Comparison of ENCODE assay signal across 8 mouse cellular contexts in the genomic region with DNA sequence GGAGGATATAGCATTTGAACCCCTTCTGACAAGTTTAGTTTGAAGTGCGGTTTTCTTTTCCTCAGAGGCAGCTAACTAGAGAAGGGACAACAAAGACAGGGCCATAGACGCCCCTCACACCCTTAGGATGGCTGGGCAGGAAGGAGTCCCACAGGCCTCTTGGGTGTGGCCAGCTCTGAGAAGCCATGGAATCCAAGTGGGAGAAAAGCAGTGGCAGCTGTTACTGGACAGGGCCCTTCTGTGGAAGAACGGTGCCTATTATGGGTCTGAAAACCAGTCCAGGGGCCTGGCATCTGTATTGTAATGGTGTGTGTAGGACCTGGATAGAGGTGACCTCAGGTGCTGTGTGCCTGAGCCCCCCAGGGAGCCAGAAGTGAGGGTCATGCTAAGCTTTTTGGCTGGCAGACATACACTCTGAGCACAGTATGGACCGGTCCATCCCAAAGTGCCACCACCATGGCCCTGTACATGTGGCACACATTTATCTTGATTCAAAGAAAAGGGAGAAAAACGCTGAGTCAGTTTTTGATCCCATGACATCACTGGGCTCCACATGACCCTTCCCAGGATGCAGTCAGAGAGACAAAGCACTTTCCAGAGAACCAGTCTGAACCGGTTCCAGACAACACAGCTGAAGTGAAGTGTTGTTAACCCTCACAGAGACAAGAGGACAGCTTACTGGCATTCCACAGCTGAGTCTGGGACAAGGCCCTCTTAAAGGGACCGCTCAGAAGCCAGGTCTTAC. TPM values are rescaled to one million over a fixed set of nuclear protein-coding genes. Genes with fewer than 3 reads are reported as not detected.
DNase-seq lines count a peak whose midpoint lies in the region; ATAC-seq lines count a peak whose summit lies in the region.

No protein-coding gene starts in this region.

- peak overlapping the region; percentile 78 for H3K27ac ChIP-seq in embryonic facial prominence, embryonic 14.5 days (replicated peaks; ENCODE audit: low read depth, low read length)
- H3K27ac ChIP-seq in hindbrain, embryonic 11.5 days (ENCODE audit: low read depth, low read length) = no peak overlapping the region
- H3K27ac ChIP-seq in limb, embryonic 15.5 days = peak overlapping the region; percentile 54

- no peak for DNase-seq in frontal cortex, postnatal 36 days (ENCODE audit: low spot score in 2 of 2)
- DNase-seq in embryonic facial prominence, embryonic 14.5 days (ENCODE audit: low spot score) = peak; percentile 89
- DNase-seq in hindbrain, embryonic 11.5 days (ENCODE audit: low spot score) = peak; percentile 54
- peak; percentile 26 for DNase-seq in neural tube, embryonic 10.5 days (ENCODE audit: extremely low spot score, low spot score)
- DNase-seq in spleen, postnatal 4 days (ENCODE audit: low spot score in 2 of 2) = no peak
- DNase-seq in cerebellum, postnatal 25 days = no peak

- H3K27me3 ChIP-seq in embryonic facial prominence, embryonic 14.5 days (replicated peaks; ENCODE audit: control insufficient read depth, insufficient read depth, low read length) = no peaks in the 10 kb centered on the region
- no peaks in the 10 kb centered on the region for H3K27me3 ChIP-seq in hindbrain, embryonic 11.5 days (ENCODE audit: control insufficient read depth, insufficient read depth, low read length)
- H3K27me3 ChIP-seq in limb, embryonic 15.5 days = no peaks in the 10 kb centered on the region

- H3K4me2 ChIP-seq in embryonic facial prominence, embryonic 14.5 days (ENCODE audit: low read depth, low read length) = no peak overlapping the region
- H3K4me2 ChIP-seq in hindbrain, embryonic 11.5 days (replicated peaks; ENCODE audit: low read depth, low read length) = no peak overlapping the region
- H3K4me2 ChIP-seq in limb, embryonic 15.5 days = no peak overlapping the region

- peaks cover 29% of the 10 kb centered on the region for H3K36me3 ChIP-seq in embryonic facial prominence, embryonic 14.5 days (ENCODE audit: control insufficient read depth, insufficient read depth, low read length)
- no peaks in the 10 kb centered on the region for H3K36me3 ChIP-seq in hindbrain, embryonic 11.5 days (ENCODE audit: control insufficient read depth, insufficient read depth, low read length)
- H3K36me3 ChIP-seq in limb, embryonic 15.5 days = peaks cover 30% of the 10 kb centered on the region

- peaks cover 15% of the 10 kb centered on the region; the same call in 1 of the 2 replicates for H3K4me1 ChIP-seq in embryonic facial prominence, embryonic 14.5 days (ENCODE audit: control insufficient read depth, insufficient read depth, low read length)
- H3K4me1 ChIP-seq in hindbrain, embryonic 11.5 days (replicated peaks; ENCODE audit: control insufficient read depth, insufficient read depth, low read length) = 0 out of 2 replicates have a peak, but pooled peaks cover 2% of the 10 kb centered on the region
- H3K4me1 ChIP-seq in limb, embryonic 15.5 days = peaks cover 20% of the 10 kb centered on the region

- no peaks in the 10 kb centered on the region for H3K9me3 ChIP-seq in embryonic facial prominence, embryonic 14.5 days (ENCODE audit: control insufficient read depth, low read length)
- no peaks in the 10 kb centered on the region for H3K9me3 ChIP-seq in hindbrain, embryonic 11.5 days (ENCODE audit: control insufficient read depth, low read length)
- no peaks in the 10 kb centered on the region for H3K9me3 ChIP-seq in limb, embryonic 15.5 days

- H3K9ac ChIP-seq in embryonic facial prominence, embryonic 14.5 days (ENCODE audit: low read depth, low read length) = peak overlapping the region; percentile 37; the same call in 1 of the 2 replicates
- no peak overlapping the region for H3K9ac ChIP-seq in hindbrain, embryonic 11.5 days (ENCODE audit: low read depth, low read length)
- no peak overlapping the region for H3K9ac ChIP-seq in limb, embryonic 15.5 days

- WGBS in embryonic facial prominence, embryonic 14.5 days = 68% methylated on average over 7 of the region's 7 CpGs
- WGBS in hindbrain, embryonic 11.5 days = 72% methylated on average over 7 of the region's 7 CpGs
- WGBS in limb, embryonic 15.5 days = 65% methylated on average over 7 of the region's 7 CpGs

- no peak overlapping the region for H3K4me3 ChIP-seq in embryonic facial prominence, embryonic 14.5 days (ENCODE audit: low read depth, low read length)
- H3K4me3 ChIP-seq in hindbrain, embryonic 11.5 days (ENCODE audit: low read depth, low read length) = no peak overlapping the region
- no peak overlapping the region for H3K4me3 ChIP-seq in limb, embryonic 15.5 days

- ATAC-seq in frontal cortex, adult (ENCODE audit: low TSS enrichment) = peak; percentile 67; the same call in 1 of the 2 replicates
- ATAC-seq in embryonic facial prominence, embryonic 14.5 days (ENCODE audit: low read depth) = peak; percentile 80
- ATAC-seq in hindbrain, embryonic 11.5 days (ENCODE audit: low FRiP score) = peak; percentile 67
- ATAC-seq in limb, embryonic 15.5 days (ENCODE audit: insufficient number of reproducible peaks, low FRiP score, low TSS enrichment, low read depth) = peak; percentile 61

RNA-seq across cellular contexts. Expression of gene Yjefn3, which starts 33.7 kb away (rescaled TPM):
- polyA plus RNA-seq in embryonic facial prominence, embryonic 14.5 days (2014; fragmentation: Nextera tagmentation; extraction: Ambion mirVana) = 3.6 and 3.8 TPM in 2 replicates
- 4.6 and 6.1 TPM in 2 replicates for polyA plus RNA-seq in hindbrain, embryonic 11.5 days (2014; fragmentation: Nextera tagmentation; extraction: Ambion mirVana)
- polyA plus RNA-seq in limb, embryonic 15.5 days (2015; fragmentation: Nextera tagmentation; extraction: Ambion mirVana) = 3.7 and 6.4 TPM in 2 replicates

RNA-seq across cellular contexts. Expression of gene Ndufa13, which starts 33.9 kb away (rescaled TPM):
- 185 and 201 TPM in 2 replicates for polyA plus RNA-seq in embryonic facial prominence, embryonic 14.5 days (2014; fragmentation: Nextera tagmentation; extraction: Ambion mirVana)
- polyA plus RNA-seq in hindbrain, embryonic 11.5 days (2014; fragmentation: Nextera tagmentation; extraction: Ambion mirVana) = 169 and 174 TPM in 2 replicates
- polyA plus RNA-seq in limb, embryonic 15.5 days (2015; fragmentation: Nextera tagmentation; extraction: Ambion mirVana) = 168 and 176 TPM in 2 replicates

RNA-seq across cellular contexts. Expression of gene Tssk6, which starts 34.2 kb away (rescaled TPM):
- 2.5 and 3.1 TPM in 2 replicates for polyA plus RNA-seq in embryonic facial prominence, embryonic 14.5 days (2014; fragmentation: Nextera tagmentation; extraction: Ambion mirVana)
- 4.2 and 4.3 TPM in 2 replicates for polyA plus RNA-seq in hindbrain, embryonic 11.5 days (2014; fragmentation: Nextera tagmentation; extraction: Ambion mirVana)
- 3.2 and 4.2 TPM in 2 replicates for polyA plus RNA-seq in limb, embryonic 15.5 days (2015; fragmentation: Nextera tagmentation; extraction: Ambion mirVana)

RNA-seq across cellular contexts. Expression of gene Cilp2, which starts 48.7 kb away (rescaled TPM):
- 1.1 and 1.3 TPM in 2 replicates for polyA plus RNA-seq in embryonic facial prominence, embryonic 14.5 days (2014; fragmentation: Nextera tagmentation; extraction: Ambion mirVana)
- polyA plus RNA-seq in hindbrain, embryonic 11.5 days (2014; fragmentation: Nextera tagmentation; extraction: Ambion mirVana) = 0.50 and 0.73 TPM in 2 replicates
- 2.9 and 3.7 TPM in 2 replicates for polyA plus RNA-seq in limb, embryonic 15.5 days (2015; fragmentation: Nextera tagmentation; extraction: Ambion mirVana)

RNA-seq across cellular contexts. Expression of gene Gatad2a, which starts 60.0 kb away (rescaled TPM):
- 49.4 and 50.4 TPM in 2 replicates for polyA plus RNA-seq in embryonic facial prominence, embryonic 14.5 days (2014; fragmentation: Nextera tagmentation; extraction: Ambion mirVana)
- 48.8 and 62.0 TPM in 2 replicates for polyA plus RNA-seq in hindbrain, embryonic 11.5 days (2014; fragmentation: Nextera tagmentation; extraction: Ambion mirVana)
- polyA plus RNA-seq in limb, embryonic 15.5 days (2015; fragmentation: Nextera tagmentation; extraction: Ambion mirVana) = 36.3 and 39.7 TPM in 2 replicates

Comparison
In these comparisons a context has a peak if more than half of its experiments do, and no peak if none do; other contexts are left out.
1. DNase-seq: peak in embryonic facial prominence, embryonic 14.5 days (single experiment), hindbrain, embryonic 11.5 days (single experiment) and neural tube, embryonic 10.5 days (single experiment); none in frontal cortex, postnatal 36 days (0 of 2), spleen, postnatal 4 days (0 of 2) and cerebellum, postnatal 25 days (0 of 2).
2. Peak in every context shown above with its lines, with median percentiles within 50 percentile points of each other: ATAC-seq.